Mouse (Mus musculus): ENCODE measurements around the gene Lman1l. TPM values are rescaled to one million over a fixed set of nuclear protein-coding genes. Genes with fewer than 3 reads are reported as not detected.

Gene Lman1l
- total RNA-seq, 2 experiments from 2014 or later = not detected

DNA sequence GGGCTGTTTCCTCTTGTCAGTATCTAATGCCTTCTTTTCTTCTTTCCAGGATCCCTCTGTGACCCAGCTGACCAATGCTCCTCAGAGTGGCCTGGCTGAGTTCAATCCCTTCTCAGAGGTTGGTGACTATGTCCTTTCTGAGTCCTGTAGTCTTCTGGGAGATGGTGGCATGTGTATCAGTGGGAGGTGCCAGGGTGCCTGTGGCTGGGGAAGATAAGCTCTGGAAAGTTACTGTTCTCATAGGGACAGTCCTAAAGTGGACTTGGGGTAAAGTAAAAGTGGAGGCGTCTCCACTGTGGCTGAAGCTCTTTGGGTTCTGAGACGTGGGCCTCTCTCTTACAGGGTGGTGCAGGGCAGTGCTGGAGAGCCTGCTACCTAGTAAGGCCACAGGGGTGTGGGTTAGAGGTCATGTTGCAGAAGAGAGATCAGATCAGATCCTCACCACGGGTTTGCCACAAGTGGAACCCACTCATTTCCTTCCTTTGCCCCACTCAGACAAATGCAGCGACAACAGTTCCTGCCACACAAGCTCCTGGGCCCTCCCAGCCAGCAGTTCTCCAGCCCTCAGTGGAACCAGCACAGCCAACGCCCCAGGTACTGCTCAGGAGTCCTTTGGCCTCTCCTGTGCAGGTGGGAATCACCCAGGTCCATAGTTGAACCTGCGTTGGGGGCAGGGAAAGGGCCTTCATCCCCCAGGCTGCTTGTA lies 43.3 kb downstream of the Lman1l start:
- Histone ChIP-seq H3K27ac (no peak overlapping the region), H3K4me3 (no peak overlapping the region)
- no peak for DNase-seq (ENCODE audit: low spot score in 2 of 2)
- TF ChIP-seq CTCF (conservative IDR thresholded peaks at IDR 0.05) = no peak

DNA sequence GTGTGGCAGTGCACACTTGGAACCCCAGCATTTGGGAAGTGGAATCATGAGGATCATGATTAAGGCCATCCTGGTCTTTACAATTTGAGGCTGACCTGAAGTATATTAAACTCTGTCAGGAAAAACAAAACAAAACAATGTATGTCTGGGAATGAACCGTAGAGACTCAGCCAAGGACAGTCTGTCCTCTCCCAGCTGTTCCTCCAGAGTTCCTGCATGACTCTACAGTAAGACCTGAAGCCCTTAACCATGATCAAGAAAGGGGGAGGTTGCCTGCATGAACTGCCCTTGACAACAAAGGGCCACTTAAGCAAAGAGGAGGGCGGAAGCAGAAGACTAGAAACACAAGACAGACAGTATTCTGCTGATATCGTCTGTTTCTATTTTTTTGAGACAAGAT lies 45.0 kb downstream of the Lman1l start:
- no peak for DNase-seq (ENCODE audit: low spot score in 2 of 2)
- no peak for TF ChIP-seq CTCF (conservative IDR thresholded peaks at IDR 0.05)
- H3K4me3 ChIP-seq = no peak overlapping the region

DNA sequence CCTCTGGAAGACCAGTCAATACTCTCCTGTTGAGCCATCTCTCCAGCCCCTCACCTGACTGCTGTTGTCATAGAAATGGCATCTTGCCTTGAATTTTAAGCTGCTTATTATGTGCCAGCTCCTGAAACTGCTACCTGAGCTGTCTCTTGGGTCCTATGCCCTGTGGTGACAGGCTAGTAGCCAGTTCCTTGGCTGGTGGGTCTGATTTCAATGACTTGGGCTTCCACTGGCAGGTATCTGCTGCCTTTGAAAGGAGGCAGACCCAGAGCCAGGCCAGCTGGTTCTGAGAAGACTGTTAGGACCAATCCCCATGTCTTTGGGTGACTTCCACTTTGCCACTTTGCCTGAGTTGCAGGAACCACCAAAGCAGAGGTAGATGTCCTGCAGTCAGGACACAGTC lies 46.2 kb downstream of the Lman1l start:
- Histone ChIP-seq H3K27ac (no peak overlapping the region), H3K4me3 (no peak overlapping the region)
- DNase-seq (ENCODE audit: low spot score in 2 of 2) = no peak
- no peak for TF ChIP-seq CTCF (conservative IDR thresholded peaks at IDR 0.05)

More for the DNA sequence above, 45.0 kb downstream of the Lman1l start:
- no peak overlapping the region for H3K27ac ChIP-seq

DNA sequence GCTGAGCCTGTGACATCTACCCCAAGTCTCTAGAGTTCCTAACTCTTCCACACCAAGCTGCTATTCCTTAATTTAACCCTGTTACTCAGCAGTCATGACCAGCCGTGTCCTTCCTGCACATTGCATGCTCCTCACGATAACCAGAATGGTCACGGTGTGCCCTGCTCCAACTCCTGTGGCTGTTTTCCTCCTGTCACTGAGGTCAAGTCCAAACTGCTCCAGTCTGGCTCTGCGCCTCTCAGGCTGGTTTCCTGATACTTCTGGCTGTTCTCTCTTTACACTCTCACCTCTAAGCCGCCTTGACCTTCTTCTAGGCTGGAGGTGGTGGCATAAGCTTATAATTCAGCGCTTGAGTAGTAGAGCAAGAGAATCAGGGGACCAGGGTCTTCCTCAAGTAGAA lies 52.1 kb downstream of the Lman1l start:
- TF ChIP-seq CTCF (conservative IDR thresholded peaks at IDR 0.05) = no peak
- H3K4me3 ChIP-seq = no peak overlapping the region
- H3K27ac ChIP-seq = no peak overlapping the region
- DNase-seq (ENCODE audit: low spot score in 2 of 2) = no peak

DNA sequence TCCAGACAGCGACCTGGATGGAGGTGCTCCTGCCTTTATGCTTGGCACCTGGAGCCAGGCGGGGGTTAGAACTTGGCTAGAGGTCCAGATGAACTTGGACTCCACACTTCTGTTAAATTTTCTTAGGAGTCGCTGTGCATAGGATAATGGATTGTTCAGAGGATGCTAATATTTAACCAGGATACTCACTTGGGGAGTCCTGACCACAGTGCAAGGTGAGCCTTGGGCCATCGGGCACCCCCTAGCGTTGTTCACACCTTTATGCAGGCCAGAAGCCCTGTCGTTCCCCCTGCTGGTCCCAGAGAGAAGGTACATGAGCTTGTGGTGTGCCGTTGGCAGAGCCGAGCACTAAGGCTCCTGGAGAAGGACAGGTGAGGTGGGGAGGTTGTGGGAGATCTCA lies 53.7 kb downstream of the Lman1l start:
- Histone ChIP-seq H3K4me3 (no peak overlapping the region), H3K27ac (peak overlapping the region; percentile 54)
- TF ChIP-seq CTCF (conservative IDR thresholded peaks at IDR 0.05) = peak; percentile 55
- DNase-seq (ENCODE audit: low spot score in 2 of 2) = no peak

DNA sequence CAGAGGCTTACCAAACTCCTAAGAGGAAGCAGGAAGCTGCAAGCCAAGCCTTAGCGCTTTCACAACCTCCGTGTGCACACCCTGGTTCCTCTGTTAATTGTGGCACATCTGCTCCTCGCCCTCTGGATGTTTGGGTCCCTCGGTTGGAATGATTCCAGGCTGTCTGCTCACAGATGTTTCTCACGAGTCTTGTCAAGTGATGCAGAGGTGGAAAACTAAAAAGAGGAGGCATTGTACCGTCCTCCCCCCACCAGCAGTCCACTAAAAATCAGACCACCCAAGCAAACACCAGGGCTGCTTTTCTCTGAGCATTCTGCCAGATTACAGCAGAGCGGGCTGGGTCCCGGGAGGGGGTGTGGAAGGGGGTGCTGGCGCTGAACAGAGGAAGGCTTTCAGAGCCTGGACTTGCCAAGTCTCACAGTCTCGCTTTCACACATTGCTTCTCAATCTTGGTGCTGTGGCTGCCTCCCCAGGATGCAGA lies 54.8 kb downstream of the Lman1l start:
- TF ChIP-seq CTCF (conservative IDR thresholded peaks at IDR 0.05) = no peak
- Histone ChIP-seq H3K4me3 (no peak overlapping the region), H3K27ac (peak overlapping the region; percentile 54)
- DNase-seq (ENCODE audit: low spot score in 2 of 2) = peak; percentile 62 to 64

DNA sequence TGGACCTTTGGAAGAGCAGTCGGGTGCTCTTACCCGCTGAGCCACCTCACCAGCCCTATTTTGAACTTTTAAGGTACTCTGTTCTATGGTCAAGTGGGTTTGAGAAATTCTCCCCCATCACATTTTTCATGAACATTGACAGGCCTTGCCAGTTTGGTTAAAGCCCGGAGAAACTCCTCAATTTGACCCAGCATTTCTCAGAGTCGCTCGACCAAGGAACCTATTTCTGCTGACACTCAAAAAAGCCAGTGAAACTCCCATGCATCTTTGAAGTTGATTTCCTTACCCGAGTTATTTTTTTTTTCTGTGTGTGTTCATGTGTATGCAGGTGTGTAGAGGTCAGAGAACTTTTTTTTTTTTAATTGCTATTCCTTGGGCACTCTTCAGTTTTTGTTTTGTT lies 56.0 kb downstream of the Lman1l start:
- DNase-seq (ENCODE audit: low spot score in 2 of 2) = no peak
- H3K27ac ChIP-seq = no peak overlapping the region; the same call in 1 of the 2 replicates
- no peak for TF ChIP-seq CTCF (conservative IDR thresholded peaks at IDR 0.05)
- no peak overlapping the region for H3K4me3 ChIP-seq

DNA sequence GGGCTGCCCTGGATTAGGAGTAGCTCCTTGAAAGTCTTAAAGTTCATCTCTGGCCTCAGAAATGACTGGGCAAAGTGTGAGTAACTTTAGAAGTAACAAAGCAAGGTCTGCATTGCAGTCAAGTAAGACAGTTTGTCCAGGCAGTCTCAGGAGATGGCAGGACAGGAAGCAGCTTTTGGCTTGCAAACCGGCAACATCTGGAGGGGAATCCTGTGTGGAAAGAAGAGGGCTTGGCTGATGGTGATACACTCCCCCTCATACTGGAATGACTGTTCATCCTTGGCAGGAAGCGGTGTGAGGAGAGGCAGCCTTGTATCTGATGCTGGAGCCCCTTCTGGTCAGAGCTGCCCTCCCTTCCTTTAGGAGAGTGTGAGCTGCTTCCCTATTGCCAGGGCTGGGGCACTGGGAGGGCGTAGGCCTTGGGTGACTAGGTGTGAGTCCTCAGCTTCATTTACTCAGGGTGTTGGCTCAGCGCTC lies 57.6 kb downstream of the Lman1l start:
- H3K4me3 ChIP-seq = no peak overlapping the region
- H3K27ac ChIP-seq = peak overlapping the region; percentile 60
- no peak for TF ChIP-seq CTCF (conservative IDR thresholded peaks at IDR 0.05)
- DNase-seq (ENCODE audit: low spot score in 2 of 2) = no peak

DNA sequence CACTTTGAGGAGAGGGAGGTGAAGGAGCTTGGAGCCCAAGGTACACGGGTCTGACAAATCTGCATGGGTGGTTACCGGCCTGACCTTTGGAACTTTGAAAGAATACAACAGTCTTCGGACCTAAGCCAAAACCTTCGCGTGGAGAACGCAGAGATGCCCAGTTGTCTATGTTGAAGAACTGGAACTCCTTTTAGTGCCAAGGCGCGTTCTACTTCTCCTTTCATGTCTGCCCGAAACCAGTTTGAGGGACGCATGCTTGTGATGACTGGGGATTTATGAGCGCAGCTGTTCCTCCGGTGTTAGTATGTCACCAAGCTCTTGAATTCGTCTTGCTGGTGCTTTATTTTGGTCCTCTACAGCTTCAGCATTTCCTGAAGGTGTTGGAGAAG lies 58.9 kb downstream of the Lman1l start:
- DNase-seq (ENCODE audit: low spot score in 2 of 2) = no peak
- peak overlapping the region; percentile 71 for H3K4me3 ChIP-seq
- H3K27ac ChIP-seq = peak overlapping the region; percentile 97; the same call in 1 of the 2 replicates
- no peak for TF ChIP-seq CTCF (conservative IDR thresholded peaks at IDR 0.05)

DNA sequence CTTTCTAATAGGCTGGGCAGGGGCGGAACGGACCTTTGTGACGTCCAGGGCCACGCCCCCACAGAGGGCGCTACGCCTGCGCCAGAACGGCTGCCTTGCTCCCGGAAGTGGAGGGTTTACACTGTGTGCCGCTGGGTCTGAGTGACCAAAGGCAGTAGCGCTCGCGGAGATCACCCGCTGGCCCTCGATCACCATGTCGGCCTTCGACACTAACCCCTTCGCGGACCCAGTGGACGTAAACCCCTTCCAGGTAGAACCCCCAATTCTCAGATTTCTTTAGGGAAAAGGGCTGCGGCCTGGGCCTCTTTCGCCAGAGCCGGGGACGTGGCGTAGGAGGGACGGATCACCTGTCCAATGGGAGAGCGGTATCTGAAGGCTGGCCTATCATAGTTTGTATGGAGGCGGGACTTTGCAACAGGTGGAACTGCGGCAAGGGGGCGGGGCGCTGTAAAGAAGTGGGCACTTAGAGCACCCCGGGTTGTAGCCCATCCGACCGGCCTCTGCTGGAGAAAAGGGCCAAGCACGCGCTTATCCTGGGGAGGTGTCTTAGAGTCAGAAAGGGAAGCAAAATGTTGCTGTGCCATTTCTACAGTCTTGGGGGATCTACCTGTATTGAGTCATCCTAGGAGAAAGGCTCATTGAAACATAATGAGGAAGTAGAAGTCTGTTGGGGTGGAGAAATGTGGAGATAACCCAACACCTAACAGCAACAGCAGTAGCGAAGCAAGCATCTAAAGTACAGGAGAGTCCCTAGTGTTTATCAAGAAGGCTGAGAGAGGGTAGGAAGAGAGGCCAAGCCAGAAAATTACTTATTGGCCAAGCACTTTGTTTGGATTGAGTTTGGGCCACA lies 59.5 kb downstream of the Lman1l start, which contains the start of gene Scamp2:
Scamp2 (plus strand) TSS at position 83 of the 850 bp plus-strand sequence.
- peak within 1 kb of the TSS; percentile 71 for H3K4me3 ChIP-seq
- H3K27ac ChIP-seq = peak within 1 kb of the TSS; percentile 97
- peak; percentile 9 for TF ChIP-seq CTCF (conservative IDR thresholded peaks at IDR 0.05)
- peak; percentile 92 to 94 for DNase-seq (ENCODE audit: low spot score in 2 of 2)

DNA sequence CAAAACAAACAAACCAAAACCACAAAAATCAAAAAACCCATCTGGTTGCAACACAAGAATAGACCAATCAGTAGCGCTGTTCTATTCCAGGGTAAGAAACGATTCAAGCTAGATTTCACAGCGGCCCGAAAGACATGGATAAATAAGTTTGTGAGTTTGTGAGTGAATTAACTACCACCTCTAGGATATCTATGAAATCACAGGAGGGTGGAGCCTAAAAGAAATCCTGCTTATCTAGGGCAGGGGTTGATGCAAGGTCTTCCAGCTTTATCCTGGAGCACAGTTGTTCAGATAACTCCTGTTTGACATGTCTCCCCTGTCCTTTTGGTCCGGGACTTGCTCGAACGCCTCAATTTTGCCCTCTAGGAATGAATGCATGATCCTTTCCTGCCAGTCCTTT lies 60.3 kb downstream of the Lman1l start:
- H3K27ac ChIP-seq = peak overlapping the region; percentile 97
- no peak for TF ChIP-seq CTCF (conservative IDR thresholded peaks at IDR 0.05)
- H3K4me3 ChIP-seq = peak overlapping the region; percentile 71
- no peak for DNase-seq (ENCODE audit: low spot score in 2 of 2)

DNA sequence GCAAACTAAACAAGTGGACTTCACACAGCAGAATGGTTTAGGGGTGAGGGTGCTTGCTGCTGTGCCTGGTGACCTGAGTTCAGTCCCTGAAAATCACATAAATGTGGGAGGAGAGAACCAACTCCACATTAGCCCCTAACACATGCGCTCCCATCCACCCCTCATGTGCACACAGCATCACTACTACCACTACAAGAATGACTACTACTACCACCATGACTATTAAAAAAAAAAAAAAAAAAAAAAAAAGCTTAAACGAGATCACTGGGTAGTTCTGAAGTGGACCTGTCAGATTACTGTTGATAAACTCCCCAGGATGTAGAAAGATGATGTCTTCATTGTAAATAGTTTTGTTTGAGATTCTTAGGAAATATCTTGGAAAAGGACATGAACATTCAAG lies 61.0 kb downstream of the Lman1l start:
- no peak overlapping the region for H3K4me3 ChIP-seq
- DNase-seq (ENCODE audit: low spot score in 2 of 2) = no peak
- no peak overlapping the region for H3K27ac ChIP-seq
- no peak for TF ChIP-seq CTCF (conservative IDR thresholded peaks at IDR 0.05)

DNA sequence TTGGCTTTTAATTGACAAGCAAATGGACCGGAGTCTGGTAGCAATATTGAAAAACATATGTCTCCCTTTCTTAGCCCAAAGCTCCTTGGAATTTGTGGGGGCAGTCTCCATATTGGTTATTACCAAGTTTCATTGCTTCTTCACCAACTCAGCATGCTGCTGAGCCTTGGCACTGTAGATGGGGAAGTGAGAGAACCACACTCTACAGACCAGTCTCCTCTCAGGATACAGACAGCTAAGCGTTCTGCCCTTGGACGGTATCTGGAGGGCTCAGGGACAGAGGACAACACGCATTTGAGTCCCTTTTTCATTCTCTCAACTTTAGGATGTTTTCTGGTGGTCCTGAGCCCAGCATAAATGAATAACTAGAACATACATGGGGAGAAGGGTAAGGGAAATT lies 61.9 kb downstream of the Lman1l start:
- H3K27ac ChIP-seq = no peak overlapping the region
- no peak for TF ChIP-seq CTCF (conservative IDR thresholded peaks at IDR 0.05)

More for the DNA sequence above, 61.9 kb downstream of the Lman1l start:
- no peak for DNase-seq (ENCODE audit: low spot score in 2 of 2)
- H3K4me3 ChIP-seq = no peak overlapping the region
